Mouse (Mus musculus) kidney, postnatal 36 days (tissue): ENCODE data around the gene T2.

ENCODE experiments used
- DNase-seq, 2 experiments: peaks; one replicate each; pipeline ENCODE4 v3.0.0; 2021 to 2022; ENCODE audit warnings: mixed read lengths in 2 of 2

The T2 gene

DNA sequence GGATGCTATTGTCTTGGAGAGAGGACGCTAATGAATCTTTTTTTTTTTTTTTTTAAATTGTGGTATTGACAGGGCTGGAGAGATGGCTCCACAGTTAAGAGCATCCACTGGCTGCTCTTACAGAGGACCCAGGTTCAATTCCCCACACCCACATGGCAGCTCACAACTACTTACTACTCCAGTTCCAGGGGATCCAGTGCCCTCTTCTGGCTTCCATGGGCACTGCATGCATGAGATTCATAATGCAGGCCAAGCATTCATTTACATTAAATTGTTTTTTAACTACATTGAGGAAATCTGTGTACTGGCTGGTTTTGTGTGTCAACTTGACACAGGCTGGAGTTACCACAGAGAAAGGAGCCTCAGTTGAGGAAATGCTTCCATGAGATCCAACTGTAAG lies 64.9 kb downstream of the T2 start:
- peak in 1 of 2 experiments; percentile 39 for DNase-seq

DNA sequence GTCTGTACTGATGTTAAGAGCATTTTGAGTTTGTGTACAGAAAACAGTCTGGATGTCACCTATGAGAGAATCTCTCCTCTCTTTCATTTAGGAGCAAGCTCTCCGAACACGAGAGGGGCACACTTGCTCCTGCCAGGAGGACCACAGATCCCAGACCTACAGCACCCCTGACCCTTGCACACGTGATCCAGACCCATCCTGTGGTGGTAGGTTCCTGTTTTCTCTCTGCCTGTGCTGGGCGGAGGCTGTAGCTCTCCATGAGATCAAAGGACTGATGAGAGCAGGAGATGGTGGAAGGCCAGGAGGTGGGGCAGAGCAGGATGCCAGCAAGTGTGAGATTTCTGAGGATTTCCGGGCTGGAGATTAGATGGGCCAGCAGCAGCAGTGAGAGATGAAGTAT lies 65.7 kb downstream of the T2 start:
- no peak for DNase-seq

DNA sequence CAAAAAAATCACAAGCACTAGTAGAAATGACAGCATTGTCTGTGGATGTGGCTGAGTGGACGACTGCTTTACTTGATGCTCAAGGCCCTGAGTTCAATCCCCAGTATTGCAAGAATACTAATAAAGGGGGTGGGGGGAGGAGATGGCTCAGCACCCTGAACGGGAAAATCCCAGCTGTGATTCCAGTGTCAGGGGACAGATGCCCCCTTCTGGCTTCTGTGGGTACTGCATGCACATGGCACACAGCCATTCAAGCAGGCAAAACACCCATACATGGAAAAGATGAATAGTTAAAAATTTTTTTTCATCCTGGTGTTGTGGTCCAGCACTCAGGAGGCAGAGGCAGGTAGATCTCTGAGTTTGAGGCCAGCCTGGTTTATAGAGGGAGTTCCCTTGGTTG lies 67.5 kb downstream of the T2 start:
- peak; percentile 16 to 63 for DNase-seq

DNA sequence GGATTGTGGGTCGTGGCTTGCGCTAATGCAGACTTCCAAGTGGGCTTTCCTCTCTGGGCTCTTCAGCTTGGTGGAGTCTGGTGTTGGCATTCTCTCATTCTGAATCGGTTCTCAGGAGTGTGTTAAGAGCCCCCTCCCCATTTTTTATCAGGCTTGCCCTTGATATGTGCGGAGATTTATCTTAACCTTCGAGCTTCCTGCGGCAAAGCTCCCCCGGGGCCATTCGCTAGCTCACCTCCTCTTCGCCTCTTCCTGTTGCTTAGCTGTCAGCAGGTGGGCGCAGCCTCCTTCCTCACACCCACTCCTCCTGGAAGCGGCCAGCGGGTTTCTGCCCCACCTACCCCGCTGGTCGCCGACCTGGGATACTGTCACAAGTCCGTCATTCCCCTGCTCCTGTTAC lies 73.6 kb downstream of the T2 start:
- DNase-seq = no peak

DNA sequence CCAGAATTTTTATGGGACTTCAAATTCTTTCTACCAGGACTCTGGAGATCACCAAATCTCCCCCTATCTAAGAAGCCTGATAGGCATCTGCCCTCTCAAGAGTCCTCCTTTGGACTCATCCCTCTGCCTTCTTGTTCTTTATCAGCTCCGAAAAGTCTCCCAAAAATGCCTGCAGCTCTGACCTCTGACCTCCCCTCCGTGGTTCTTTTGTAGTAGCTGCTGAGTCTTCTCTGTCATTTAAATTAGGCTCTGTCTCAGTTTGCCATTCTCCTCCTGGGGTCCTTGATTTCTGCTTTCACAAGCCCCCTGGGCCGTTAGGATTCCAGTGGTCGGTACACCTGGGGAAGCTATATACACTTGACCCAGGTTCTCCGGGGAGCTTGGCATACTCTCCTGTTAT lies 74.1 kb downstream of the T2 start:
- no peak for DNase-seq

DNA sequence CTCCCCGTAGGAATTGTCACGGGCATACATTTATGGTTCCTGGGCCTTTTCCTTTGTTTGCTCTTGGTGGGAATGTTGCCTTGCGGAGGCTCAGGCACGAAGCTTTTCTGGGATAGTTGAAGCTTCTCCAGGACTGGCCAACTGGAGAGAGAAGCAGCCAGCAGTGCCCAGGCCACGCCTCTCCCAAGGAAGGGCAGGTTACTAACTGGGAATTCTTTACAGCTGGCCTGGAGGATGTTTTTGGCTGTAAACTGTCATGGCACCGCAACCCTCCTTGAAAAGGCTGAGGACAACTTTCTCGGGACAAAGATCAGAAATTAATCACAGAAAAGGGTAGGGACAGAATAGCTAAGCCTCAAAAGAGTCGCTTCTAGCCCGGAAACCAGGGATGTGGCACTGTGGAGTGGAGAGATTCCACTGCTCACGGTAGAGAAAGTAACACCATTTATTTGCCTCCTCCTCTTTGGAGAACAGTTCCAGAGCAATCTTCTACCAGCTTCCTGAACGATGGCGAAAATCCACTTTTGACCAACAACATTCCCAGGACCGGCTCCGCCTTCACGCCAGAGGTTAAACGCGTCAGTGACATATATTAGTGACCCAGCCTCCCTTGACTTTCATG lies 76.5 kb downstream of the T2 start:
- no peak for DNase-seq

DNA sequence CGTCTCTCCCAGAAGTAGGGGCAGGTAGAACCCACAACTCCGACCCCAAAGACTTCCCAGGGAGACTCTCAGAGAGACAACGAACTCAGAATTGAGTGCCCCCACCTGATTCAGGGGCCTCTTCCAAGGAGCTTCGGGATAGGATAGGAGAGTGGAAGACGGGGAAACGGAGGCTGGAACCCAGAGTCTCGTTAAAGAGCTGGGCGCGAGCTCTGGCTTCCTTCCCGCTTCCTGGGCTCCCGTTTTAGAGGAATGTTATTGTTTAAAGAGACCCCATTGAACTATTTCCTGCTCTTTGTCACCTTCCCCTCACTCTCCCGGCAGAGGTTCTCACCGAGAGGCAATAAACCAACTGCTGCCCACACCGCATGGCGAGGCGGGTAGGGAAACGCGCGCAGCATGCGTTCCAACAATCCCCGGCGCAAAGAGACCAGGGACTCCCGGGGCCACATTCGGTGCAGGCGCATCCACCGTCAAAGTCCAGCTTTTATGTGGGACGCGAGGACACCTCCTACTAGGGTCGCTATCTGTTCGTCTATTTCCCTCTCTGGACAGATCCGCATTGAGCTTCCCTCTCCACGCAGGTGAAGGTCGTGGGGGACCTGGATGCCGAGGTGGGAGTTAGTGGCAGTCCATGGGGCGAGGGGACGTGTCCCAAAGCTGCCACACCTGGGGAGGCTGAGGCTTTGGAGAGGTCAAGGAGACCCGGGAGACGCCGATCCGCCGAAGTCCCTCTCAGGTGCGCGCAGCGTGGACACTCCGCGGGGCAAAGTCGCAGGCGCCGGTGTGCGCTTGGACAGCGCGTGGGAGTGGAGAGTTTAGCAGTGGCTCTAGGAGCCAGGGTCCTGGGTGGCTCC lies 77.6 kb downstream of the T2 start:
- DNase-seq = no peak

DNA sequence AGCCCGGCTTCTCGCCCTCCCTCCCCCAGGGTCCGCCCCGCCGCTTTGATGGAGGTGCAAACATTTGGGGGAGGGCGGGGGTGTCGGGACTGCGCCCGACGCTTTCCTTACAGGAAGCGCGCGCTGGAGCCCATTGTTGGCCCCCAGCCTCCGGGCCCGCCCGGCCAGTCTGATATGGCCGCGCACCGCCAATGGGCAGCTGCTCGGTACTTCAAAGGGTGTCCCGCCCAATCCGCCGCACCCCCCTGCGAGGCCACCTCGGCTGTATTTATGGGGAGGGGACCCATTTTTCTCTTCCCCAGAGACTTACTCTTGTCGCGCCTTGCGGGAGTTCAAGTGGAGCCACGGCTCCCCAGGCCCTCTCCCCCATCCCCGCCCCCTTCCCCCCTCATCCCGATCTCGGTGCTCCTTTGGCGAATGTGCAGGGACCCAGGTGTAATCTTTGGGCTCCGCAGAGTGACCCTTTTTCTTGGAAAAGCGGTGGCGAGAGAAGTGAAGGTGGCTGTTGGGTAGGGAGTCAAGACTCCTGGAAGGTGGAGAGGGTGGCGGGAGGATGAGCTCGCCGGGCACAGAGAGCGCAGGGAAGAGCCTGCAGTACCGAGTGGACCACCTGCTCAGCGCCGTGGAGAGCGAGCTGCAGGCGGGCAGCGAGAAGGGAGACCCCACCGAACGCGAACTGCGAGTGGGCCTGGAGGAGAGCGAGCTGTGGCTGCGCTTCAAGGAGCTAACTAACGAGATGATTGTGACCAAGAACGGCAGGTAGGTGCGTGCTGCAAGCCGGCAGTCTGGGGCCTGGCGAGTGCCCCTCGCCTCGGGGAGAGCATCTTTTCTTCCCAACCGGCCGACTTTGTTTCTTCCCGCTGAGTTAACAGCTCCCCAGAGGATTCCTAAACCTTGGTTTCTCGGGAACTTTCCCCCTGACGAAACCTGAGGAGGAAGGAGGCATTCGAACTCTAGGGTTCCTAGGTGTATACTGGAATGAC lies 78.5 kb downstream of the T2 start, which contains the start of gene T:
T (plus strand) TSS at position 446 of the 983 bp plus-strand sequence.
- no peak for DNase-seq

DNA sequence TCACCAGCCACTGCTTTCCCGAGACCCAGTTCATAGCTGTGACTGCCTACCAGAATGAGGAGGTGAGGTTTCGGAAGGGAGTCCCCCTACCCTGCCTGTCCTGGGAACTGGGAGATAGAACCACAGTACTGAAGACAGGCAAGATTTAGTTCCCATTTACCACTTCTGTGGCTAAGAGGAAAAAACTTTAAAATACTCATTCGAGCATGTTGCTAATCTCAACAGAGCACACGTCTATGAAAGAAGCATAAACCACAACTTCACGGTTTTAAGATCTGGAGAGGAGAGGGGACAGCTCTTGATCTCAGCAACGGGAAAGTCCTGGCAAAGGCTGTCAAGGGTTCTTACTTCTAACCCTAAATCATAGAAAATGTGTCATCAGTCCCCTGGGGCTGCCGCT lies 80.4 kb downstream of the T2 start:
- DNase-seq = no peak

DNA sequence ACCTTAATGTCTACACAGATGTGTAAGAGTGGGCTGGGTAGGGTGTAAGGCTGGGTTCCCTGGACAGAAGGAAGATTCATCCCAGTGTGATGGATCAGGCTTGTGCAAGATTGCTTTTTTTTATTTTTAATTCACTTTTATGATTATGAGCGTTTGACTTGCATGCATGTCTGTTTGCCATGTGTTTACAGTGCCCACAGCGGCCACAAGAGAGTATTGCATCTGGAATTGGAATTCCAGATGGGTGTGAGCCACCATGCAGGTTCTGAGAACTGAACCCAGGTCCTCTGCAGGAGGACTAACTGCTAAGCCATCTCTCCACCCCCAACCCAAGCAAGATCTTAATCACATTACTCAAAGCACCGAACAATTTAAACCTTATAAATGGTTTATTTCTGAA lies 88.3 kb downstream of the T2 start:
- no peak for DNase-seq

DNA sequence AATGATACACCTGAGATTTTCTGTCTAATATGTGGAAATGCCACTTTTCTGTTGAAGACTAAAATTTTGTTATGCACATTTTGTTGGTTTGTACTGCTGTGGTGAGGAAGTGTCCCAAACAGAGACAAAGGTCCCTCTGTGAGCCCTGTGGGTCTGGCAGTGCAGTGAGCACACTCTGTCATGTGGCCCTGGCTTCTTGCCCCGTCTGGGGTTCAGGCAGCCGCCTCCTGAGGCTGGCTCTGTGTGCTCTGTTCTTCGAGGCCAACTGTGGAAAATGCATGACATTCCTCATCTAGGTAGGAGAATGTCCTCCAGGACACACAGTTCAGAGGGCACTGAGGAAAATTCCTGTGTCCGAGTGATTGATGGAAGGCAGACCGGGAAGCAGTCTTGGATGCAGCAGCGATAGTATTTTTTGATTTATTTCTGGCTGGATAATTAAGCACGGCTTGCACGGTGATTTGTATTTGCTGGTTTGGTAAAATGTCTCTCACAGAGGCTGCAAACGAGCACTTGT lies 91.9 kb downstream of the T2 start:
- peak; percentile 50 to 70 for DNase-seq

DNA sequence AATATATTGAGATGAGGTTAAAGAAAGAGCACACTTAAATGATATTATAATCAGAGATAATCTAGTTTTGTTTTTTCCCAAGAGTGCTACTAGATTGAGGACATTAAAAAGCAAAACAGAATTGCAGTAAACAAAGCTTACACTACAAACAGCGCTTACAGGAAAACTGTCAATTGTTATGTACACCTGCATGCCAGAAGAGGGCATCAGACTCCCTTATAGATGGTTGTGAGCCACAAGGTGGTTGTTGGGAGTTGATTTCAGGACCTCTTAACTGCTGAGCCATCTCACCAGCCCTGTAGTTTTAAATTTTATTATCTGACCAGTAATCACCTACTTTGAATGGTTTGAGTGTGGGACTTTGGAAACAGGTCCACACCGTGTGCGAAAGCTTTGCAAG lies 92.5 kb downstream of the T2 start:
- DNase-seq = no peak

DNA sequence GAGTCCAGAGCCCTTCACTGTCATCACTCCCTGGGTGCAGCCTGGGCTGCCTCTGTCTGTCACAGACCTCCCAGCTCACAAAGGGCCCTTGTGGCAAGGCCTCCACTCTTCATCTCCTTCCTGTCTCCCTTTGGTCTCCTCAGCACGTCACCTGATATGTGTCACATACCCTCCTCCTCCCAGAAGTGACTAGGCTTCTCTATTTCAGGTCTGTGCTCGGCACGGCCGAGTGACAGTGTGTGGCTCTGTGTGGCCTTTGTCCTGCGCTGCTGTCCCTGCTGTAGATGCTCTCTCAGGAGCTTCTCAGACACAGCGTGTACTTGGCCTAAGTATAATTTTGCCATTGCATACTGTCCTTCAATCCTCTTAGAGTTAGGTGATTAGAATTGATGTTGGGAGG lies 99.4 kb downstream of the T2 start:
- DNase-seq = no peak

DNA sequence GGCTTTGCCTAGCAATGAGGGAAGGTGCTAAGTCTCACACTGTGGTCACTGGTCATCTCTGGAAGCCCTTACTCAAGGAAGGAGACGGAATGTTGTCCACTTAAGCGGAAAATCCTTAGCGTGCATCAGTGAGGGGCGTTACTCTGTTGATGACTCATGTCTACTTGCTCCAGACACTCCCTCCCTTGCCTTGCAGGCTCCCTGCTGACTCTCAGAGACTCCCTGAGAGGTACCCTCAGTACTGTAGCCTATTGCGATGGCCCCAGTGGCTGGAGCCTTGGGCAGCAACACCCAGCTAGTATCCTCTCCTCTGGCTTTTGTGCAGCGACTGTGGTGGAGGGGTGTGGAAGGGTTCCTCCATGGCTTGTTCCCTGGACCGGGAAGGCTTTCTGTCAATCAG lies 99.8 kb downstream of the T2 start:
- DNase-seq = no peak

DNA sequence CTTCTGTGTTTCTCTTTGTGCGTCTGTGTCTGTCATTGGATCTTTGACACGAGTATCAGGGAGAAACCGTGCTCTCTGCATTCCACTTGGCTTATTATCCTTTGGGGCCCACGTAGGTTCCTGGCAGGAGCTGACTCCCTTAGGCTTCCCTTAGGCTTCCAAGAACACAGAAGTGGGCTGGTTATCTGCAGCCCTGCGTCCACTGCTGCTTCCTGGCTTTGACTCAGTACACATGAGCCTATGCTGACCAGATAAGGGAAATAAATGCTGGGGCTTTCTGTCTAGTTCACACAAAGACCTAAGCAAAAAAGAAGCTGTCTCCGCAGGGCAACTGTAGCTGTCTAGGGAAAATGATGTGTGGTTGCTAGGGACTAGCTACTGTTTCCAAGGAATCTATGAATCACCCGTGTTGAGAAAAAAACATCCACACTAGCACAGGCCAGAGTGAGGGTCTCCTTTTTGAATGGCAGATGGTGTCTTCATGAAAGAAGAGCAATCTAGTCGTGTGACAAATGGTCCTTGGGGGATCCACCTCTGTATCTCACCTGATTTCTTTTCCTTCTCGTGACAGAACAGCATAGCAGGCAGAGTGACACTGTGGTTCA lies 101.2 kb downstream of the T2 start:
- no peak for DNase-seq

DNA sequence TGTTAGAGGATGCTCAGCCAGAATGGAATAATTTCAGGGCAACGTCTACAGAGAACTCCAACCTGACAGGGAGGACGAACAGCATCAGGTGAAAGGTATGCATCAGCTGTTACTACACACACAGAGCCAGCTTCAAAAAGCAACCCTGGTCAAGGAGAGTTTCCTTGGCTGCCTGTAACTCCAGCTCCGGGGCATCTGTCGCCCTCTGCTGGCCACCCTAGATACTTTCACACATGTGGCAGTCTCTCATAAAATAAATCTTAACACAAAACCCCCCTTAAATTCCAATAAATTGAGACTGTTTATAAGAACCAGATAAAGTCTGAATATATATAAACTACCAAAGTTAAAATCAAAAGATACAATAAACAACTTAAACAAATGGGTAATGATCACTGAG lies 105.8 kb downstream of the T2 start:
- DNase-seq = peak; percentile 19 to 77

DNA sequence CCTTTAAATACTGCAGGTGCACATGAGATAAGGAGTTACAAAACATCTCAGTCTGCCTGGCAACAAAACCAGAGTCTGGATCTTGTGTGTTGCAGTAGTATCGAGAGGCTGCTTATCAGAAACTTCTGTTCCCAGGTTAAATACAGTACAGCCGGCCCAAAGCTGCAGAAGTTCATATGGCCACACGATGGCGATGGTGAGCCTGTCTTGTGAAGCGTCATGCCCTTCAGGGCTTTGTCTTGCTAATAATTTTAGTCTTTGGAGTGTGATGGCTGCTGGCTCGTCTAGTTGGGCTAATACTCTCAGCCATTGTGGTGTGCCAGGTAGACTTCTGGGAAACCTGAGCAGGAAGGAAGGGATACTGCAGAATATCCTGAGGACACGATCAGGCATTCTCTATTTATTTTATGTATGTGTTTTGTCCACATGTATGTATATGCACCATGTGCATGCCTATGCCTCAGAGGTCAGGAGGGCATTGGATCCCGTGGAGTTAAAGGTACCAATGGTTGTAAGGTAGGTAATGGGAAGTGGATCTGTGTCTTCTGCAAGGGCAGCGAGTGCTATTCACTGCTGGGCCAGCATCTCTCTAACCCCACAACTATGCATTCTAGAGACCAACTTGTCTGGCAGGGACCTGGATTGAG lies 107.8 kb downstream of the T2 start:
- peak; percentile 59 to 74 for DNase-seq

DNA sequence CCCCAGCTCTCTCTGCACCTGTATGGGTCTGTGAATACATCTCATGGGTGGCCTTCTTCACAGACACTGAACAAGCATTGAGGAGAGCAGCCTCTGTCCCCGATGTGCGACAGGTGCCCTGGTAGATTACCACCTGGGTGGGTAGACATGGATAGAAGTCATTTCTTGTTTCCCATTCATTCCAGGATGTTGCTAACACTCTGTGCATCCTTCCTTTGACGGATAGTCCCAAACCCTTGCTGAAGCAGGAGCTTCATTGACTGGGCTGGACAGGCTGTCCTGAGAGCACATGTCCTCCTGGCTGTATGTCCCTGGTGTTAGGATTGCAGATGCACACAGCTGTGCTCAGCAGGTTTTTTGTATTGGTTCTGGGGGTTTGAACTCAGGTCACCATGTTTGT lies 112.0 kb downstream of the T2 start:
- no peak for DNase-seq

DNA sequence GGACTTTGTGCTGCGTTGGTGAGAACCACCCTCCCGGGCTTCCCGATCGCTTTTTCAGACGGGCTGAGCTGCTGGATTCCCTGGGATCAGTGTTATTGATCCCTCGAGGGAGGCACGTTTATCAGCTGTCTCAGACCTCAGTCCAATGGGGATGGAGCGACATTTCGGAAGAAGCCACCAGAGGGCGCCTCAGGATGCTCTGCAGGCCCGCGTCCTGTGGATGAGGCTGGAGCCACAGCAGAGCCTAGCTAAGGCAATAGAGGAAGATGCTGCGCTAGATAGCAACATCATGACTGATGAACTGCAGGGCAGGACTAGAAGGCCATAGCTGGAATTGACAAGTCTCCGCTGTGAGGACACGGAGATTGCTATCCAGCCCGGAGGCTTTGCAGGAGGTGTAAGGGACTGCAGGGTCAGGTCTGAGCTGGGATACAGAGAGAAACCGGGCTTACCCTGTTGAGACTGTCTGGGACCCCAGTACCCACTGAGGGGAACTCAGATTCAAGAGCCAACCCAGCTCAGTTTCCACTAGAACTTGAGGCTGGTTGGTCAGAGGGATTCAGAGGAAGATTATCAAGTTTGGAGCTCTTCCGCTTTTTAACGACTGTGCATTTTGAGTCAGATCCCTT lies 113.0 kb downstream of the T2 start:
- DNase-seq = peak; percentile 67 to 90
